Mouse (Mus musculus) myocyte (in vitro differentiated cells): ENCODE results near the gene Slc13a5.

Experiments used
- CEBPB ChIP-seq: IDR thresholded peaks from 2 replicates; pipeline ENCODE4 v1.6.1; 2011; ENCODE audit warnings: mild to moderate bottlenecking, moderate library complexity; ENCODE audit not compliant: poor library complexity, insufficient read depth, severe bottlenecking
- MAX ChIP-seq: IDR thresholded peaks from one replicate; pipeline ENCODE4 v1.6.1; 2011; ENCODE audit warnings: low read depth, mild to moderate bottlenecking, control low read depth
- MYOG ChIP-seq, 3 experiments: IDR thresholded peaks; one replicate each; pipeline ENCODE4 v1.6.1; 2011; ENCODE audit warnings: control low read depth in 2 of 3, low read depth in 2 of 3, mild to moderate bottlenecking in 2 of 3; ENCODE audit not compliant: insufficient read length in 2 of 3, control insufficient read depth in 1 of 3, insufficient read depth in 1 of 3
- POLR2A ChIP-seq: IDR thresholded peaks from one replicate; pipeline ENCODE4 v1.6.1; 2011; ENCODE audit warnings: low read depth, mild to moderate bottlenecking, control low read depth, moderate library complexity; ENCODE audit not compliant: insufficient read length
- POLR2AphosphoS2 ChIP-seq: IDR thresholded peaks from one replicate; pipeline ENCODE4 v1.6.1; 2011; ENCODE audit warnings: low read depth, control low read depth; ENCODE audit not compliant: insufficient read length
- REST ChIP-seq: IDR thresholded peaks from one replicate; pipeline ENCODE4 v1.6.1; 2011; ENCODE audit warnings: mild to moderate bottlenecking, control low read depth, moderate library complexity; ENCODE audit not compliant: insufficient read depth, insufficient read length
- TCF12 ChIP-seq: IDR thresholded peaks from one replicate; pipeline ENCODE4 v1.6.1; 2011; ENCODE audit warnings: mild to moderate bottlenecking, control low read depth; ENCODE audit not compliant: poor library complexity, insufficient read depth, severe bottlenecking
- TCF3 ChIP-seq: IDR thresholded peaks from one replicate; pipeline ENCODE4 v1.6.1; 2011; ENCODE audit warnings: low read depth, control low read depth; ENCODE audit not compliant: insufficient read length

GRCm38 (mm10) chr11:72245196-72245753 lies 21.7 kb downstream of the Slc13a5 start:
- TF ChIP-seq MAX = no peak
- no peak for TF ChIP-seq POLR2A
- no peak for TF ChIP-seq TCF3
- no peak for TF ChIP-seq MYOG (IDR thresholded peaks at IDR 0.05; ENCODE audit: control insufficient read depth in 1 of 3, insufficient read depth in 1 of 3, insufficient read length in 2 of 3, low read depth in 2 of 3)
- no peak for TF ChIP-seq TCF12
- no peak for TF ChIP-seq REST
- no peak for TF ChIP-seq POLR2AphosphoS2
- TF ChIP-seq CEBPB = no peak
